Mouse (Mus musculus): Measurements from ENCODE around the gene Nat9. TPM values are rescaled to one million over a fixed set of nuclear protein-coding genes. Genes with fewer than 3 reads are reported as not detected.
A peak's percentile ranks its signal among the peaks of the same experiment; 100 is the strongest.

Nat9 gene
- polyA plus RNA-seq, 1 experiment from 2014 or later: 16.5 TPM

GRCm38 (mm10) chr11:115164976-115165374, 22.7 kb downstream of the Nat9 start:
- peak overlapping the region; percentile 93 for H3K4me2 ChIP-seq (ENCODE audit: low read length)
- H3K4me1 ChIP-seq (ENCODE audit: control insufficient read depth in 2 of 2, insufficient read depth in 2 of 2, low read length in 2 of 2): peaks cover 8 to 31% of the 10 kb centered on the region in 2 experiments
- H3K27me3 ChIP-seq (ENCODE audit: control insufficient read depth, insufficient read depth, low read length): peaks cover 12% of the 10 kb centered on the region; the same call in 1 of the 2 replicates
- H3K4me3 ChIP-seq (ENCODE audit: control insufficient read depth in 1 of 2, insufficient read depth in 1 of 2, low read depth in 1 of 2, low read length in 2 of 2): peak overlapping the region; percentile 62 to 78
- H3K9me3 ChIP-seq (ENCODE audit: control insufficient read depth, low read length): no peaks in the 10 kb centered on the region
- peak overlapping the region; percentile 64; the same call in 1 of the 2 replicates for H3K9ac ChIP-seq (ENCODE audit: low read length)
- ATAC-seq (ENCODE audit: insufficient number of reproducible peaks, insufficient read depth, low FRiP score, low read depth): no peak
- WGBS: 3% methylated on average over 9 of the region's 9 CpGs
- no peaks in the 10 kb centered on the region for H3K36me3 ChIP-seq (ENCODE audit: control insufficient read depth, insufficient read depth, low read length)
- no peak overlapping the region for H3K27ac ChIP-seq (replicated peaks in 1 of 2; ENCODE audit: control insufficient read depth in 1 of 2, insufficient read depth in 1 of 2, low read depth in 2 of 2, low read length in 2 of 2)

- 0% methylated on average over 14 of the region's 14 CpGs for WGBS
- ATAC-seq (ENCODE audit: insufficient number of reproducible peaks, insufficient read depth, low FRiP score, low read depth): no peak
- H3K36me3 ChIP-seq (ENCODE audit: control insufficient read depth, insufficient read depth, low read length): no peaks in the 10 kb centered on the region
- peak overlapping the region; percentile 62 to 78 for H3K4me3 ChIP-seq (ENCODE audit: control insufficient read depth in 1 of 2, insufficient read depth in 1 of 2, low read depth in 1 of 2, low read length in 2 of 2)
- H3K4me1 ChIP-seq (ENCODE audit: control insufficient read depth in 2 of 2, insufficient read depth in 2 of 2, low read length in 2 of 2): peaks cover 8 to 31% of the 10 kb centered on the region in 2 experiments
- peak overlapping the region; percentile 93 for H3K4me2 ChIP-seq (ENCODE audit: low read length)
- no peak overlapping the region for H3K27ac ChIP-seq (replicated peaks in 1 of 2; ENCODE audit: control insufficient read depth in 1 of 2, insufficient read depth in 1 of 2, low read depth in 2 of 2, low read length in 2 of 2)
- H3K9me3 ChIP-seq (ENCODE audit: control insufficient read depth, low read length): no peaks in the 10 kb centered on the region
- H3K27me3 ChIP-seq (ENCODE audit: control insufficient read depth, insufficient read depth, low read length): peaks cover 12% of the 10 kb centered on the region; the same call in 1 of the 2 replicates
- peak overlapping the region; percentile 64 for H3K9ac ChIP-seq (ENCODE audit: low read length)
Measured at GRCm38 (mm10) chr11:115164341-115164975, 23.2 kb downstream of the Nat9 start.

GRCm38 (mm10) chr11:115163568-115164150, 24.0 kb downstream of the Nat9 start:
- WGBS: under 1% methylated on average over 47 of the region's 47 CpGs
- Histone ChIP-seq H3K9me3 (ENCODE audit: control insufficient read depth, low read length) (no peaks in the 10 kb centered on the region), H3K27ac (replicated peaks in 1 of 2; ENCODE audit: control insufficient read depth in 1 of 2, insufficient read depth in 1 of 2, low read depth in 2 of 2, low read length in 2 of 2) (no peak overlapping the region), H3K4me1 (ENCODE audit: control insufficient read depth in 2 of 2, insufficient read depth in 2 of 2, low read length in 2 of 2) (peaks cover 8 to 31% of the 10 kb centered on the region in 2 experiments), H3K4me2 (ENCODE audit: low read length) (peak overlapping the region; percentile 93), H3K4me3 (ENCODE audit: control insufficient read depth in 1 of 2, insufficient read depth in 1 of 2, low read depth in 1 of 2, low read length in 2 of 2) (peak overlapping the region; percentile 62 to 78), H3K27me3 (ENCODE audit: control insufficient read depth, insufficient read depth, low read length) (peaks cover 12% of the 10 kb centered on the region; the same call in 1 of the 2 replicates), H3K36me3 (ENCODE audit: control insufficient read depth, insufficient read depth, low read length) (no peaks in the 10 kb centered on the region), H3K9ac (ENCODE audit: low read length) (peak overlapping the region; percentile 64)
- ATAC-seq (ENCODE audit: insufficient number of reproducible peaks, insufficient read depth, low FRiP score, low read depth): no peak

GRCm38 (mm10) chr11:115162832-115163480, 24.7 kb downstream of the Nat9 start, which contains the start of gene Slc9a3r1:
TSS of gene Slc9a3r1 (plus strand) at chr11:115163341.
- peak within 1 kb of the TSS; percentile 62 to 78 for H3K4me3 ChIP-seq (ENCODE audit: control insufficient read depth in 1 of 2, insufficient read depth in 1 of 2, low read depth in 1 of 2, low read length in 2 of 2)
- peaks cover 13 to 38% of the 10 kb centered on the region in 2 experiments for H3K4me1 ChIP-seq (ENCODE audit: control insufficient read depth in 2 of 2, insufficient read depth in 2 of 2, low read length in 2 of 2)
- H3K27ac ChIP-seq (replicated peaks in 1 of 2; ENCODE audit: control insufficient read depth in 1 of 2, insufficient read depth in 1 of 2, low read depth in 2 of 2, low read length in 2 of 2): peak within 1 kb of the TSS; percentile 19 to 21; a peak in 1 of 4 replicates
- no peaks in the 10 kb centered on the region for H3K36me3 ChIP-seq (ENCODE audit: control insufficient read depth, insufficient read depth, low read length)
- H3K4me2 ChIP-seq (ENCODE audit: low read length): peak within 1 kb of the TSS; percentile 93
- WGBS: under 1% methylated on average over 47 of the region's 47 CpGs
- ATAC-seq (ENCODE audit: insufficient number of reproducible peaks, insufficient read depth, low FRiP score, low read depth): peak; percentile 96
- peak within 1 kb of the TSS; percentile 64 for H3K9ac ChIP-seq (ENCODE audit: low read length)
- no peaks in the 10 kb centered on the region for H3K9me3 ChIP-seq (ENCODE audit: control insufficient read depth, low read length)
- peaks cover 12% of the 10 kb centered on the region; the same call in 1 of the 2 replicates for H3K27me3 ChIP-seq (ENCODE audit: control insufficient read depth, insufficient read depth, low read length)

- peaks cover 18 to 43% of the 10 kb centered on the region in 2 experiments for H3K4me1 ChIP-seq (ENCODE audit: control insufficient read depth in 2 of 2, insufficient read depth in 2 of 2, low read length in 2 of 2)
- no peak overlapping the region for H3K9ac ChIP-seq (ENCODE audit: low read length)
- H3K36me3 ChIP-seq (ENCODE audit: control insufficient read depth, insufficient read depth, low read length): no peaks in the 10 kb centered on the region
- no peaks in the 10 kb centered on the region for H3K9me3 ChIP-seq (ENCODE audit: control insufficient read depth, low read length)
- H3K27me3 ChIP-seq (ENCODE audit: control insufficient read depth, insufficient read depth, low read length): peaks cover 12% of the 10 kb centered on the region; the same call in 1 of the 2 replicates
- H3K27ac ChIP-seq (replicated peaks in 1 of 2; ENCODE audit: control insufficient read depth in 1 of 2, insufficient read depth in 1 of 2, low read depth in 2 of 2, low read length in 2 of 2): no peak overlapping the region
- H3K4me3 ChIP-seq (ENCODE audit: control insufficient read depth in 1 of 2, insufficient read depth in 1 of 2, low read depth in 1 of 2, low read length in 2 of 2): no peak overlapping the region
- WGBS: 21% methylated on average over 9 of the region's 9 CpGs
- no peak for ATAC-seq (ENCODE audit: insufficient number of reproducible peaks, insufficient read depth, low FRiP score, low read depth)
- peak overlapping the region; percentile 93 for H3K4me2 ChIP-seq (ENCODE audit: low read length)
Measured at GRCm38 (mm10) chr11:115162205-115162601, 25.5 kb downstream of the Nat9 start.

GRCm38 (mm10) chr11:115161578-115162204, 26.0 kb downstream of the Nat9 start:
- ATAC-seq (ENCODE audit: insufficient number of reproducible peaks, insufficient read depth, low FRiP score, low read depth): no peak
- no peak overlapping the region for H3K27ac ChIP-seq (replicated peaks in 1 of 2; ENCODE audit: control insufficient read depth in 1 of 2, insufficient read depth in 1 of 2, low read depth in 2 of 2, low read length in 2 of 2)
- no peak overlapping the region for H3K4me3 ChIP-seq (ENCODE audit: control insufficient read depth in 1 of 2, insufficient read depth in 1 of 2, low read depth in 1 of 2, low read length in 2 of 2)
- H3K4me1 ChIP-seq (ENCODE audit: control insufficient read depth in 2 of 2, insufficient read depth in 2 of 2, low read length in 2 of 2): peaks cover 18 to 43% of the 10 kb centered on the region in 2 experiments
- 0 out of 2 replicates have a peak overlapping the region, but pooled peaks have one; percentile 93 for H3K4me2 ChIP-seq (ENCODE audit: low read length)
- peaks cover 15% of the 10 kb centered on the region; the same call in 1 of the 2 replicates for H3K27me3 ChIP-seq (ENCODE audit: control insufficient read depth, insufficient read depth, low read length)
- 50% methylated on average over 9 of the region's 9 CpGs for WGBS
- no peaks in the 10 kb centered on the region for H3K9me3 ChIP-seq (ENCODE audit: control insufficient read depth, low read length)
- H3K36me3 ChIP-seq (ENCODE audit: control insufficient read depth, insufficient read depth, low read length): no peaks in the 10 kb centered on the region
- H3K9ac ChIP-seq (ENCODE audit: low read length): no peak overlapping the region

- H3K4me2 ChIP-seq (ENCODE audit: low read length): no peak overlapping the region
- no peak overlapping the region for H3K4me3 ChIP-seq (ENCODE audit: control insufficient read depth in 1 of 2, insufficient read depth in 1 of 2, low read depth in 1 of 2, low read length in 2 of 2)
- H3K27me3 ChIP-seq (ENCODE audit: control insufficient read depth, insufficient read depth, low read length): peaks cover 21% of the 10 kb centered on the region; the same call in 1 of the 2 replicates
- no peak overlapping the region for H3K27ac ChIP-seq (replicated peaks in 1 of 2; ENCODE audit: control insufficient read depth in 1 of 2, insufficient read depth in 1 of 2, low read depth in 2 of 2, low read length in 2 of 2)
- H3K4me1 ChIP-seq (ENCODE audit: control insufficient read depth in 2 of 2, insufficient read depth in 2 of 2, low read length in 2 of 2): peaks cover 18 to 43% of the 10 kb centered on the region in 2 experiments
- H3K9ac ChIP-seq (ENCODE audit: low read length): no peak overlapping the region
- no peaks in the 10 kb centered on the region for H3K36me3 ChIP-seq (ENCODE audit: control insufficient read depth, insufficient read depth, low read length)
- no peak for ATAC-seq (ENCODE audit: insufficient number of reproducible peaks, insufficient read depth, low FRiP score, low read depth)
- H3K9me3 ChIP-seq (ENCODE audit: control insufficient read depth, low read length): no peaks in the 10 kb centered on the region
- 27% methylated on average over 10 of the region's 10 CpGs for WGBS
Measured at GRCm38 (mm10) chr11:115160883-115161577, 26.6 kb downstream of the Nat9 start.

Data from heart, embryonic 14.5 days (tissue).